Mouse (Mus musculus): ENCODE data around the gene Cdt1.

Cdt1 gene

GRCm38 (mm10) chr8:122611295-122612133 is 43.7 kb downstream of the Cdt1 start, which contains the start of the genes Galns and Trappc2l:
Gene Galns (minus strand): TSS chr8:122611463.
Gene Trappc2l (plus strand): TSS chr8:122611640.
- peak; percentile 97 for DNase-seq (ENCODE audit: low read depth, low spot score)

GRCm38 (mm10) chr8:122616181-122616905 is 48.5 kb downstream of the Cdt1 start:
- no peak for DNase-seq (ENCODE audit: low read depth, low spot score)

GRCm38 (mm10) chr8:122617947-122618546 is 50.2 kb downstream of the Cdt1 start:
- DNase-seq (ENCODE audit: low read depth, low spot score): peak; percentile 82

GRCm38 (mm10) chr8:122618660-122619378 is 51.0 kb downstream of the Cdt1 start:
- DNase-seq (ENCODE audit: low read depth, low spot score): no peak

- DNase-seq (ENCODE audit: low read depth, low spot score): no peak
Measured at GRCm38 (mm10) chr8:122620446-122620845, 52.6 kb downstream of the Cdt1 start.

GRCm38 (mm10) chr8:122622727-122623126 is 54.9 kb downstream of the Cdt1 start, which contains the start of gene Pabpn1l:
Gene Pabpn1l (minus strand): TSS chr8:122622739.
- DNase-seq (ENCODE audit: low read depth, low spot score): no peak

Data from retina, postnatal 7 days (tissue).